Mouse (Mus musculus) hindbrain, embryonic 11.5 days (tissue): ENCODE measurements around the gene Cdh8. TPM values are rescaled to one million over a fixed set of nuclear protein-coding genes. Genes with fewer than 3 reads are reported as not detected.

ENCODE experiments used
- ATAC-seq: fragments of 200-750 bp; cut with Nextera tagmentation; 2 replicates; pipeline ENCODE4 v1.8.0; 2017; ENCODE audit warnings: mild to moderate bottlenecking, moderate TSS enrichment, moderate library complexity; ENCODE audit not compliant: low FRiP score
- DNase-seq: peaks from one replicate; pipeline ENCODE4 v3.0.0-alpha.2; 2015; ENCODE audit warnings: low spot score
- H3K27ac ChIP-seq: fragments of 300-500 bp; sonication (generic); 2 replicates; pipeline ENCODE4 v1.5.1; 2014; ENCODE audit warnings: mild to moderate bottlenecking, low read depth, low read length
- H3K27me3 ChIP-seq: fragments of 300-500 bp; sonication (generic); 2 replicates; pipeline ENCODE4 v1.6.1; 2014; ENCODE audit warnings: mild to moderate bottlenecking, low read length, moderate library complexity, mixed read lengths; ENCODE audit not compliant: control insufficient read depth, insufficient read depth
- H3K36me3 ChIP-seq: fragments of 300-500 bp; sonication (generic); 2 replicates; pipeline ENCODE4 v1.6.1; 2014; ENCODE audit warnings: mild to moderate bottlenecking, low read length, moderate library complexity, mixed read lengths; ENCODE audit not compliant: control insufficient read depth, insufficient read depth
- H3K4me1 ChIP-seq: fragments of 300-500 bp; sonication (generic); replicated peaks from 2 replicates; pipeline ENCODE4 v1.6.1; 2014; ENCODE audit warnings: low read length, mixed read lengths; ENCODE audit not compliant: control insufficient read depth, insufficient read depth
- H3K4me2 ChIP-seq: fragments of 300-500 bp; sonication (generic); replicated peaks from 2 replicates; pipeline ENCODE4 v1.6.1; 2014; ENCODE audit warnings: mild to moderate bottlenecking, low read depth, low read length
- H3K4me3 ChIP-seq: fragments of 300-500 bp; sonication (generic); 2 replicates; pipeline ENCODE4 v1.5.1; 2014; ENCODE audit warnings: low read depth, low read length
- H3K9ac ChIP-seq: fragments of 300-500 bp; sonication (generic); 2 replicates; pipeline ENCODE4 v1.6.1; 2014; ENCODE audit warnings: low read depth, low read length
- H3K9me3 ChIP-seq: fragments of 300-500 bp; sonication (generic); 2 replicates; pipeline ENCODE4 v1.6.1; 2016; ENCODE audit warnings: low read length; ENCODE audit not compliant: control insufficient read depth
- WGBS: fragments of 180-500 bp; shearing (Covaris S2); extraction: QIAGEN DNeasy Blood & Tissue Kit; methylation state at CpG from one replicate; pipeline ENCODE4 v1.1.7; 2014; 5-methylcytosine and 5-hydroxymethylcytosine counted together
- polyA plus RNA-seq: library from polyadenylated mRNA; unstranded; fragments of >200 nt; fragmentation: Nextera tagmentation; extraction: Ambion mirVana; gene quantifications from 2 replicates; pipeline ENCODE4 v1.2.1, GENCODE M21; 2014

Gene Cdh8
- polyA plus RNA-seq, 1 experiment from 2014 or later = 4.7 TPM

DNA sequence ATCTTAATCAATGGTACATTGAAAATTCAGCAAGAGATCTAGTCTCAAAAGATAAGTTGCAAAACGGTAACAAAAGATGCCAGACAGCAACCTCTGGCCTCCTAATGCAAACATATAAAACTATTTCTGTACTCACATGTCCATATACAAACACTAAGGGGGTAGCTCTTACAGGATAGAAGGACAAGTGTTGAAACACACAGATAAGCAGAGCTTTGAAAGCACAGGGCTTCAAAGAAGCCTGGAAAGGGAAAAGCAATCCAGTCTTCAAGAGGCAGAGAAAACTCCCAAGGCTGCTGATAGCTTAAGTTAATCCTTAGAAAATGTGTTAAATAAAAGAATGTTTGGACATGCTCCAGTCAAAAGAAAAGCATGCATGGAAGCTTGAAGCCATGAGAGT is 77.0 kb downstream of the Cdh8 start:
- no peaks in the 10 kb centered on the region for H3K4me1 ChIP-seq
- H3K4me3 ChIP-seq = no peak overlapping the region
- H3K4me2 ChIP-seq = no peak overlapping the region
- no peak for DNase-seq
- ATAC-seq = no peak
- no peaks in the 10 kb centered on the region for H3K27me3 ChIP-seq
- no peaks in the 10 kb centered on the region for H3K36me3 ChIP-seq
- H3K9me3 ChIP-seq = no peaks in the 10 kb centered on the region
- no peak overlapping the region for H3K27ac ChIP-seq
- WGBS = 73% methylated on average over 1 of the region's 1 CpGs
- no peak overlapping the region for H3K9ac ChIP-seq

- ATAC-seq (no peak), DNase-seq (no peak)
- 77% methylated on average over 5 of the region's 5 CpGs for WGBS
- no peak overlapping the region for H3K9ac ChIP-seq
- no peak overlapping the region for H3K27ac ChIP-seq
- no peaks in the 10 kb centered on the region for H3K36me3 ChIP-seq
- H3K4me2 ChIP-seq = no peak overlapping the region
- no peaks in the 10 kb centered on the region for H3K9me3 ChIP-seq
- H3K4me3 ChIP-seq = no peak overlapping the region
- H3K4me1 ChIP-seq = no peaks in the 10 kb centered on the region
- no peaks in the 10 kb centered on the region for H3K27me3 ChIP-seq
Measured at GRCm38 (mm10) chr8:99327559-99327958, 88.7 kb downstream of the Cdh8 start.

DNA sequence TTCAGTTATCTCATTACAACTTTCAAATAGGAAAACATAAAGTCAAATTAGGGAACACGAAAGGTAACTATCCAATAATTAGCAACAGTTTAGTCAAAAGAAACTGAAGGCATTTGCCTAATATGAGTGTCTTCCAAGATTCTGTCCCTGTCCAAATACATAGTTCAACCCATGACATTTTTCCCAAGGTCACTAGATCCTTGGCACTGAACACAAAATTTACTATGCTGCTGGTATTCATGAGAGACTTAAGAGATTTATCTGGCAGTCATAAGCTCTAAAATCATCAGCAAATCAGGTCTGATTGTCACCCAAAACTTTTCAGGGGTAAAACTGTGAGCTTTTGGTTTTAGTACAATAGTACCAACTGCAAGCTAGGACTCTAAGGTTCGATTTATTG is 101.7 kb downstream of the Cdh8 start:
- H3K4me3 ChIP-seq = no peak overlapping the region
- 87% methylated on average over 2 of the region's 2 CpGs for WGBS

GRCm38 (mm10) chr8:99304184-99304583 is 112.1 kb downstream of the Cdh8 start:
- WGBS = 85% methylated on average over 4 of the region's 4 CpGs
- no peak for ATAC-seq
- H3K27ac ChIP-seq = no peak overlapping the region
- DNase-seq = no peak
- no peak overlapping the region for H3K4me2 ChIP-seq
- no peaks in the 10 kb centered on the region for H3K36me3 ChIP-seq
- H3K27me3 ChIP-seq = no peaks in the 10 kb centered on the region
- H3K4me1 ChIP-seq = no peaks in the 10 kb centered on the region
- H3K4me3 ChIP-seq = no peak overlapping the region
- no peak overlapping the region for H3K9ac ChIP-seq
- H3K9me3 ChIP-seq = no peaks in the 10 kb centered on the region

More for the DNA sequence above, 101.7 kb downstream of the Cdh8 start:
- H3K4me1 ChIP-seq = no peaks in the 10 kb centered on the region
- H3K9ac ChIP-seq = no peak overlapping the region
- no peak overlapping the region for H3K27ac ChIP-seq
- no peaks in the 10 kb centered on the region for H3K27me3 ChIP-seq
- H3K36me3 ChIP-seq = no peaks in the 10 kb centered on the region
- no peak for DNase-seq
- no peak for ATAC-seq
- H3K9me3 ChIP-seq = no peaks in the 10 kb centered on the region
- H3K4me2 ChIP-seq = no peak overlapping the region

- Histone ChIP-seq H3K4me2 (no peak overlapping the region), H3K4me3 (no peak overlapping the region), H3K36me3 (no peaks in the 10 kb centered on the region), H3K27me3 (no peaks in the 10 kb centered on the region), H3K9ac (no peak overlapping the region), H3K27ac (no peak overlapping the region), H3K9me3 (no peaks in the 10 kb centered on the region), H3K4me1 (no peaks in the 10 kb centered on the region)
- DNase-seq = no peak
- ATAC-seq = no peak
- WGBS = 85% methylated on average over 1 of the region's 1 CpGs
Measured at GRCm38 (mm10) chr8:99290201-99290600, 126.1 kb downstream of the Cdh8 start.

DNA sequence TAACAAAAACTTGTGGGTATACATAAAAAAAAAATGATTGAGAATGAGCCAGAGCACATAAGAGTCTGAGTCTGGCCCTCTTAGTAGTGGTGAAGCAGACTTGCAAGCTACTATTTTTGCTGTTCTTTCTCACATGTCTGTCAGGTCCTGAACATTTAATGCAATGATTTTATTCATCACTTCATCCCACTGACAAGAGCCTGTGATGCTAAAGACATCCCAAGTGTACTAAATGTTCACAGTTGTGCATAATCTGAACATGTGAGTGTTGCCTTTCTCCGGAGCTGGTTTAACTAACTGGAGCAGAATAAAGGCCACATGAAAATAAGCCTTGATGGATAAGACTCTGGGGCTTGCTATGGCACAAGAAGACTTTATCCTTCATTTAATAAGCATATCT is 131.2 kb downstream of the Cdh8 start:
- 91% methylated on average over 1 of the region's 1 CpGs for WGBS

GRCm38 (mm10) chr8:99280375-99280774 is 135.9 kb downstream of the Cdh8 start:
- Histone ChIP-seq H3K36me3 (no peaks in the 10 kb centered on the region), H3K4me2 (no peak overlapping the region), H3K4me3 (no peak overlapping the region), H3K4me1 (no peaks in the 10 kb centered on the region), H3K9me3 (no peaks in the 10 kb centered on the region), H3K27ac (no peak overlapping the region), H3K27me3 (no peaks in the 10 kb centered on the region), H3K9ac (no peak overlapping the region)
- ATAC-seq (no peak), DNase-seq (no peak)

More for the DNA sequence above, 131.2 kb downstream of the Cdh8 start:
- Histone ChIP-seq H3K27me3 (no peaks in the 10 kb centered on the region), H3K9ac (no peak overlapping the region), H3K36me3 (no peaks in the 10 kb centered on the region), H3K9me3 (no peaks in the 10 kb centered on the region), H3K4me1 (no peaks in the 10 kb centered on the region), H3K4me3 (no peak overlapping the region), H3K4me2 (no peak overlapping the region), H3K27ac (no peak overlapping the region)
- DNase-seq (no peak), ATAC-seq (no peak)

DNA sequence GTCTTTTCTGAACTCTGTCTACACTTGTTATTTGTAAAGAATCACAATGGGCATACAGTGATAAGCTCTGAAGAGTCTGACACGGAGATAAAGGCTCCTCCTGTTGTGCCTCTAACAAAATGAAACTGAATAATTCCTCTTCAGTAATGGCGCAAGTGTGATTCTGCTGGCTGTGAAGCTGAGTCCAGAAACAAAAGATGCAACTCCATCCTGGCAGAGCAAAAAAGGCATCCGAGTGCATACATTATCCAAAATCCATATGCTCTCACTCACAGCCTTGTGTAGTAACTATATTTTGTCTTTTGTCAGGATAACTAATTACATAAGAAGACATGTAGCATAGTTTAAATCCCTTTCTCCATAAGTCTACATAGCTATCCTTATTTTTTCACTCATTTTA is 149.1 kb downstream of the Cdh8 start:
- no peak overlapping the region for H3K4me2 ChIP-seq
- no peaks in the 10 kb centered on the region for H3K36me3 ChIP-seq
- no peaks in the 10 kb centered on the region for H3K27me3 ChIP-seq
- H3K27ac ChIP-seq = no peak overlapping the region
- ATAC-seq (no peak), DNase-seq (no peak)
- H3K4me3 ChIP-seq = no peak overlapping the region
- no peaks in the 10 kb centered on the region for H3K9me3 ChIP-seq
- H3K9ac ChIP-seq = no peak overlapping the region
- H3K4me1 ChIP-seq = no peaks in the 10 kb centered on the region
- WGBS = 48% methylated on average over 3 of the region's 3 CpGs

GRCm38 (mm10) chr8:99234372-99234771 is 181.9 kb downstream of the Cdh8 start:
- 65% methylated on average over 4 of the region's 4 CpGs for WGBS
- ATAC-seq = 0 out of 2 replicates have a peak, but pooled peaks have one; percentile 13
- H3K4me3 ChIP-seq = no peak overlapping the region
- DNase-seq = no peak
- H3K9ac ChIP-seq = no peak overlapping the region
- H3K4me2 ChIP-seq = no peak overlapping the region
- no peaks in the 10 kb centered on the region for H3K4me1 ChIP-seq
- H3K36me3 ChIP-seq = no peaks in the 10 kb centered on the region
- H3K9me3 ChIP-seq = no peaks in the 10 kb centered on the region
- H3K27me3 ChIP-seq = no peaks in the 10 kb centered on the region
- H3K27ac ChIP-seq = no peak overlapping the region
